Mouse (Mus musculus) midbrain, embryonic 16.5 days (tissue): ENCODE data around the gene Ndufa11. TPM values are rescaled to one million over a fixed set of nuclear protein-coding genes. Genes with fewer than 3 reads are reported as not detected.
A peak's percentile ranks its signal among the peaks of the same experiment; 100 is the strongest.

Experiments used
- ATAC-seq: fragments of 200-750 bp; cut with Nextera tagmentation; 2 replicates; pipeline ENCODE4 v1.8.0; 2017; ENCODE audit warnings: moderate TSS enrichment
- H3K27ac ChIP-seq: fragments of 300-500 bp; sonication (generic); 2 replicates; pipeline ENCODE4 v1.5.1; 2014; ENCODE audit warnings: mild to moderate bottlenecking, low read length, mixed read lengths
- H3K27me3 ChIP-seq: fragments of 300-500 bp; sonication (generic); 2 replicates; pipeline ENCODE4 v1.6.1; 2014; ENCODE audit warnings: low read depth, low read length, mixed read lengths; ENCODE audit not compliant: control insufficient read depth, insufficient read depth
- H3K36me3 ChIP-seq: fragments of 300-500 bp; sonication (generic); 2 replicates; pipeline ENCODE4 v1.6.1; 2014; ENCODE audit warnings: mild to moderate bottlenecking, low read length, moderate library complexity, mixed read lengths; ENCODE audit not compliant: control insufficient read depth, insufficient read depth
- H3K4me1 ChIP-seq: fragments of 300-500 bp; sonication (generic); 2 replicates; pipeline ENCODE4 v1.6.1; 2014; ENCODE audit warnings: mild to moderate bottlenecking, low read length, mixed read lengths; ENCODE audit not compliant: control insufficient read depth, insufficient read depth
- H3K4me2 ChIP-seq: fragments of 300-500 bp; sonication (generic); 2 replicates; pipeline ENCODE4 v1.6.1; 2014; ENCODE audit warnings: mild to moderate bottlenecking, low read length, mixed read lengths
- H3K4me3 ChIP-seq: fragments of 300-500 bp; sonication (generic); 2 replicates; pipeline ENCODE4 v1.5.1; 2014; ENCODE audit warnings: low read depth, mild to moderate bottlenecking, low read length, moderate library complexity, mixed read lengths
- H3K9ac ChIP-seq: fragments of 300-500 bp; sonication (generic); 2 replicates; pipeline ENCODE4 v1.6.1; 2014; ENCODE audit warnings: low read depth, low read length, mixed read lengths
- H3K9me3 ChIP-seq: fragments of 300-500 bp; sonication (generic); replicated peaks from 2 replicates; pipeline ENCODE4 v1.6.1; 2014; ENCODE audit warnings: mild to moderate bottlenecking, low read length, mixed read lengths; ENCODE audit not compliant: control insufficient read depth, poor library complexity, severe bottlenecking
- WGBS: fragments of 180-500 bp; shearing (Covaris S2); extraction: QIAGEN DNeasy Blood & Tissue Kit; methylation state at CpG from one replicate; pipeline ENCODE4 v1.1.7; 2014; 5-methylcytosine and 5-hydroxymethylcytosine counted together
- polyA plus RNA-seq: library from polyadenylated mRNA; unstranded; fragments of >200 nt; fragmentation: Nextera tagmentation; extraction: Ambion mirVana; gene quantifications from 2 replicates; pipeline ENCODE4 v1.2.1, GENCODE M21; 2015

The Ndufa11 gene
- polyA plus RNA-seq, 1 experiment from 2014 or later: 497 TPM

DNA sequence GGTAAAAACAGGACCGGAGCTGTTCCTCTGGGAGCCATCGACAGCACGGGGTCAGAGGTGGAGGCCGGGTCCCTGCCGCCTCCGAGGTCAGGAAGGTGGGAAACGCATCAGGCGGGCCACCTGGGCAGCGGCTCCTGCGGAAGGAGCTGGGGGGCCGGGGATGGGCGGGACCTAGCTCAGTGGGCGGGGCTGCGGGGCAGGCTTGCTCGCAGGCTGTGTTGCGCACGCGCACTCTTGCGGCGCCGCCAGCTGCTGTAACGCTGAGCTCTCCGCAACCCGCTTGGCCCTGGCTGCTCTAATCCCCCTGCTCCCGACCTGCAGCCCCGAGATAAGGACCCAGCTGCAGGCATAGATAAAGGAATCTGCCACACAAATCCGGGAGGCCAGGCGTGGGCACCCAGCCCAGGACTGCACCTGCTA, 44.4 kb downstream of the Ndufa11 start:
- peak overlapping the region; percentile 96 for H3K27ac ChIP-seq
- peak overlapping the region; percentile 71 for H3K9ac ChIP-seq
- H3K4me3 ChIP-seq: peak overlapping the region; percentile 47
- H3K4me2 ChIP-seq: peak overlapping the region; percentile 71
- peaks cover 16% of the 10 kb centered on the region for H3K27me3 ChIP-seq
- under 1% methylated on average over 25 of the region's 28 CpGs for WGBS
- peak; percentile 34 for ATAC-seq
- no peaks in the 10 kb centered on the region for H3K9me3 ChIP-seq
- H3K4me1 ChIP-seq: peaks cover 31% of the 10 kb centered on the region
- H3K36me3 ChIP-seq: no peaks in the 10 kb centered on the region

DNA sequence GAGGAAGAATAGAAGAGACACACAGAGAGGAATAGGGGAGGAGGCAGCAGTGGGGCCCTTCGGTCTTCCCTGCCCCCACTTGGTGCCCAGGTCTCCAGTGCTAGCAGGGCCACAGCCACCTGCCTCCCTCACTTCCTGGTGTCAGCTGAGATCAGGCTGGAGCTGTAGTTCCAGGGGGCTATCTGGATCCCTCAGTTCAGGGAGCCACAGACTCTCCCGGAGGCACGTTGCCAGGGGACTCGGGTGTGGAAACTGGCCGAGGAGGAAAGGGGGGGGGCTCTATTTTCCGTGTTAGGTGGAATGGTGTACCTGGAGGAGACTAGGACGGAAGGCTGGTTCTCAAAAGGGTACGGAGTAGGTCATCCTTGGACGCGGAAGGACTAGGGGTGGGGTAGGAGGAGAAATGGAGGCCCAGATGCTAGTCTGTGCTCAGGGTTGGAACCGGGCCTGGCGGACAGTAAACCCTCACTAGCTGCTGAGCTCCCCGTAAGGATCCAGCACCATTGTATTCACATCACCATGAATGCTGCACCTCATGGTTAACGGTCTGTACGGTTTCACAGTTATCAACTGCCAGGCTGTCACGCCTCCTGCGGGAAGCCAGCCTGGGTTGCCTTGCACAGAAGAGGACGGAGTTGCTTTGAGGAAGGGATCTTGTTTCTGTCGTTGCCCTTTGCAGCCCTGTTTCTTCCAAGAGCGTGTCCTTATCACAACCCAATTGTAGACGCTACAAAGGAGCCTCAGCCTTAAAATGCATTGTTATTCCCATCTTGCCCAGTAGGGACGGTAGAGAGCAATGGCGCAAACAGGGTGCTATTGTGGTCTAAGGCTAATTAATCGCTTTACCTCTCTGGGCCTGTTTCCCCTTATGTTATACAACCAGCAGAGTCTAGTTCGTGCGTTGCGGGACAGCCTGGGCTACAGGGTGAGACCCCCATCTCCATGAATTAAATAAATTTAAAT, 45.5 kb downstream of the Ndufa11 start:
- no peak overlapping the region for H3K4me3 ChIP-seq
- peak overlapping the region; percentile 71; the same call in 1 of the 2 replicates for H3K9ac ChIP-seq
- H3K9me3 ChIP-seq: no peaks in the 10 kb centered on the region
- 45% methylated on average over 27 of the region's 27 CpGs for WGBS
- peaks cover 22% of the 10 kb centered on the region for H3K4me1 ChIP-seq
- H3K4me2 ChIP-seq: peak overlapping the region; percentile 71
- peak overlapping the region; percentile 96 for H3K27ac ChIP-seq
- no peak for ATAC-seq
- H3K27me3 ChIP-seq: peaks cover 6% of the 10 kb centered on the region
- H3K36me3 ChIP-seq: peaks cover 2% of the 10 kb centered on the region; the same call in 1 of the 2 replicates

DNA sequence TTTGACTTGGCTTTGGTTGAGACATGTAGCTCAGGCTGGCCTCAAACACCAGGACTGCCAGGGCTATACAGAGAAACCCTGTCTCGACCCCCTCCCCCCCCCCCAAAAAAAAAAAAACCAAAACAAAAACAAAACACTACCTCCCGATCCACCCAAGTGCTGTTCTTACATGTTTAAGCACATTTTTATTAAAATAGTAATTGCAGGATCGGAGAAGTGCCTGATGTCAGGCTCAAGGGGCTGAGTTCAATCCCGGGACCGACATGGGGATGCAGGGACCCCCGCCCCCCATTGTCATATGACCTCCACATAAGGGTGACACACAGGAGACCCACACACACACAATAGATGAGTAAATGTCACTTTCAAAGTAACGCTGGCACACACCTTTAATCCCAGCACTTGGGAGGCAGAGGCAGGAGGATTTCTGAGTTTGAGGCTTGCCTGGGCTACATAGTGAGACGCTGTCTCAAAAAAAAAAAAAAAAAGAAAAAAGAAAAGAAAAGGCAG, 46.2 kb downstream of the Ndufa11 start:
- peak overlapping the region; percentile 58 for H3K4me2 ChIP-seq
- H3K27me3 ChIP-seq: no peaks in the 10 kb centered on the region
- H3K36me3 ChIP-seq: peaks cover 7% of the 10 kb centered on the region; the same call in 1 of the 2 replicates
- peaks cover 21% of the 10 kb centered on the region for H3K4me1 ChIP-seq
- no peak overlapping the region for H3K9ac ChIP-seq
- peak overlapping the region; percentile 94; the same call in 1 of the 2 replicates for H3K27ac ChIP-seq
- 77% methylated on average over 8 of the region's 8 CpGs for WGBS
- no peak for ATAC-seq
- H3K4me3 ChIP-seq: peak overlapping the region; percentile 68
- no peaks in the 10 kb centered on the region for H3K9me3 ChIP-seq

DNA sequence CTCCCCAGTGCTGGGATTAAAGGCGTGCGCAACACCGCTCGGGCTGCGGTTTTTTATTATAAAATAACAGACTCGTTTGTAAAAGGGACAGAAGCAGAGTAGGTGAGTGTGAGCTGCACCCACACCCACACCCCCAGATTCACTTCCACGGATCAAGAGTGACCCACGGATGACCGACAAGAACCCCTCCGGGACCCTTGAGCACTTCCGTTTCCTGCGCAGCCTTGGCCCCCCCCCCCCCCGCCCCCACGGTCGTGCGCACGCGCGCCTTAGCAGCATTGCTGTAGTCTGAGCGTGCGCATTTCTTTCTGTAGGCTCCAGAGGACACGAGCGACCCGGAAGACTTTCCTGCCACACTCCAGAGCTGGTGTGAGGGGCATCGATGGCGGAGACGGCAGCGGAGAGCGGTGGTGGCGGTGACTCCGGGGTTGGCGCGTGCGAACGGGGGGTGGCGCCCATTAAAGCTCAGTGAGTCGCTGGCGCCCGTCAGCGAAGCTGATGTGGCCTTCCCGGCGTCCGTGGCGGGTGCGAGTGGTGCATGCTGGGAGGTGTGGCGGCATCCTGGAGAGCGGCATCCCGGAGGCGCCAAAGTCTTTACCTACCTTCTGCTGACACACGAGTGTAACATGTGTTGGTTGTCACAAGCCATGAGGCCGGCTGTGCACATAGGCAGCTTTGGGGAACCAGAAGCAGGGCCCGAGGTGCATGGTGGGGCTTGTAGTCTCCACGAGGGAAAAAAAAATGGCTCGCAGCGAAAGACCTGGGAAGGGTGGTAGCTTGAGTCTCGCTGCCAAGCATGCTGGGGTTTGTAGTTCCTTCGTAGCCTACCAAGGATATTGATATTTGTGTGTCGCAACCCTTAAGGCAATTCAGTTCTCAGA, 47.1 kb downstream of the Ndufa11 start, which contains the start of gene Dus3l:
Gene Dus3l (plus strand): TSS at position 284 of the 881 bp plus-strand sequence.
- H3K4me1 ChIP-seq: peaks cover 21% of the 10 kb centered on the region
- 1% methylated on average over 58 of the region's 58 CpGs for WGBS

DNA sequence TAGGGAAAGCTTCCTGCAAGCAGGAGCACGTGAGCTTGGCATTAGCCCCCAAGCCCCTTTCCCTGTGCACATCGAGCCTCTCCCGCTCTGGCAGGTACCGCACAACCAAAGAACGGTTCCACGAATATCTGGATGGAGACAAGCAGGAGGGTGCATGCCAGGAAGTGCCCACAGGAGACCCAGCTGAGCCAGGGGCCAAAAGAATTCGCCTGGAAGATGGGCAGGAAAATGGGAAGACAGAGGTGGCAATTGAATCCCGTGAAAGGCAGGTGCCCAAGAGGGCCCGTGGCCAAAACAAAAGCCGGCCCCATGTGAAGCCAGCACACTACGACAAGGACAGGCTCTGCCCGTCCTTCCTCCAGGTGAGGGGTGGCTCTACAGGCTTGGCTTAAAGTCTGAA, 47.9 kb downstream of the Ndufa11 start:
- peak overlapping the region; percentile 68 for H3K4me3 ChIP-seq
- WGBS: 54% methylated on average over 12 of the region's 12 CpGs
- H3K36me3 ChIP-seq: peaks cover 9% of the 10 kb centered on the region; the same call in 1 of the 2 replicates
- H3K9ac ChIP-seq: peak overlapping the region; percentile 68
- H3K27me3 ChIP-seq: no peaks in the 10 kb centered on the region
- ATAC-seq: peak; percentile 13
- peaks cover 21% of the 10 kb centered on the region for H3K4me1 ChIP-seq
- H3K9me3 ChIP-seq: no peaks in the 10 kb centered on the region
- peak overlapping the region; percentile 80 for H3K4me2 ChIP-seq
- H3K27ac ChIP-seq: peak overlapping the region; percentile 94

More for the DNA sequence above, 47.1 kb downstream of the Ndufa11 start, which contains the start of gene Dus3l:
- Histone ChIP-seq H3K36me3 (peaks cover 9% of the 10 kb centered on the region; the same call in 1 of the 2 replicates), H3K4me3 (peak within 1 kb of the TSS; percentile 68), H3K9me3 (no peaks in the 10 kb centered on the region), H3K27me3 (no peaks in the 10 kb centered on the region), H3K9ac (peak within 1 kb of the TSS; percentile 76), H3K27ac (peak within 1 kb of the TSS; percentile 94), H3K4me2 (peak within 1 kb of the TSS; percentile 80)
- peak; percentile 86 for ATAC-seq

DNA sequence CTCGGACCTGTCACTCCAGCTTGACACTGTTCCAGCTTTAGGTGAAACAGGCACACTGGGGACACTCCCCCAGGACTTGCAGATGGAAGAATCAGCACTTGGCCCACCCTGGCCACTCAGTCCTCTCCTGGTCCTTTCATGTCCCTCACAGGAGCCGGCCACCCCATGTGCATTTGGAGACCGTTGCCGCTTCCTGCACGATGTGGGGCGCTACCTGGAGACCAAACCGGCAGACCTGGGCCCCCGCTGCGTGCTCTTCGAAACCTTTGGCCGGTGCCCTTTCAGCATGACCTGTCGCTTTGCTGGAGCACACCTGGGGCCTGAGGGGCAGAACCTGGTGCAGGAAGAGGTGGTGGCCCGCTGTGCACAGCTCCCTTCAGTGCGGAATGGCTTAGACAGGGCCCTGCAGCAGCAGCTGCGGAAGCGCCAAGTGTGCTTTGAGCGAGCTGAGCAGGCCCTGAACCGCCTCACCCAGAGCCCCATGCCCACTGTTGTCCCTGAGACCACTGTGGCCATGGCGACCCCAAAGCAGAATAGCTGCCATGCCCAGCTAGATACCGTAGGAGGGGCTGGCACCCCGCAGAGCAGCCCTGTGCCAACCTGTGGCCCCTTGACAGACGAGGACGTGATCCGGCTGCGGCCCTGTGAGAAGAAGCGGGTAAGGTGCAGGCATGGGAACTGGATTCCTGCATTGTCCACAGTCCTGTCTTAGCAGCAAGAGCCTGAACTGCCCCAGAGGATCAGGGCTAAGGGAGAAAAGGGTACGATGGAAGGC, 49.3 kb downstream of the Ndufa11 start:
- H3K9ac ChIP-seq: no peak overlapping the region
- H3K27me3 ChIP-seq: no peaks in the 10 kb centered on the region
- 96% methylated on average over 27 of the region's 27 CpGs for whole genome bisulfite sequencing
- H3K4me3 ChIP-seq: no peak overlapping the region
- no peaks in the 10 kb centered on the region for H3K9me3 ChIP-seq
- no peak overlapping the region for H3K27ac ChIP-seq
- ATAC-seq: no peak
- peaks cover 16% of the 10 kb centered on the region for H3K36me3 ChIP-seq
- no peak overlapping the region for H3K4me2 ChIP-seq
- peaks cover 21% of the 10 kb centered on the region for H3K4me1 ChIP-seq

DNA sequence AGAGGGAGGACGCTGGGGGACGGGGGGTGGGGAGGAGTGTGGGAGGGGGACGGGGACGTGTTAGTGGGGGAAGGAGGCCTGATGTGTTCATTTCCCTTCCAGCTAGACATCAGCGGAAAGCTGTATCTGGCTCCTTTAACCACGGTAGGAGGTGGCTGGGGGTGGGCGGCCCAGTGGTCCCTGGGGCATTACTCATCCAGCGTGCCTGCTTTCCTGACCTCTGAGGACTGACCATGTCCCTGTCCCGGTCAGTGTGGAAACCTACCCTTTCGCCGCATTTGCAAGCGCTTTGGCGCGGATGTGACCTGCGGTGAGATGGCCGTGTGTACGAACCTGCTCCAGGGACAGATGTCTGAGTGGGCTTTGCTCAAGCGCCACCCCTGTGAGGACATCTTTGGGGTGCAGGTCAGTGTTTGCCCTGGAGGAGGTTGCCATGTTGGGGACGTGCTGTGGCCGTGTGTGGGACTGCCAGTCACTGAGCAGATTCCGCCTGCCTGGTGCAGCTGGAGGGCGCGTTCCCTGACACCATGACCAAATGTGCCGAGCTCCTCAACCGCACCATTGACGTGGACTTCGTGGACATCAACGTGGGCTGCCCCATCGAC, 50.1 kb downstream of the Ndufa11 start:
- Histone ChIP-seq H3K9ac (no peak overlapping the region), H3K4me3 (no peak overlapping the region), H3K36me3 (peaks cover 16% of the 10 kb centered on the region), H3K27me3 (no peaks in the 10 kb centered on the region), H3K4me2 (no peak overlapping the region), H3K9me3 (no peaks in the 10 kb centered on the region), H3K27ac (no peak overlapping the region), H3K4me1 (peaks cover 17% of the 10 kb centered on the region)
- no peak for ATAC-seq
- 93% methylated on average over 29 of the region's 29 CpGs for WGBS

DNA sequence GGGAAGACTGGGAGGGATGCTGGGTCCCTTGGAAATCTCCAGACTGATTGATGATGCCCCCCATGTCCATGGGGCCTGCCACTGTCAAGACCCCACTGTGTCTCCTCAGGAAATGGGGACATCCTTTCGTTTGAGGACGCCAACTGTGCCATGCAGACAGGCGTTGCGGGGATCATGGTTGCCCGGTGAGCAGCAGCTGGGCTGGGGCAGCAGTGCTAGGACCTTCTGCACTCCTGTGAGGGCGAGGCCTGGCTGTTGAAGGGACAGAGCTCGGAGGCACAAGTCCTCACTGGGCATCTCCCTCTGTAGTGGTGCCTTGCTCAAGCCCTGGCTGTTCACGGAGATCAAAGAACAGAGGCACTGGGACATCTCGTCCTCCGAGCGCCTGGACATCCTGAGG, 51.4 kb downstream of the Ndufa11 start:
- Histone ChIP-seq H3K9me3 (no peaks in the 10 kb centered on the region), H3K27me3 (no peaks in the 10 kb centered on the region), H3K4me2 (no peak overlapping the region), H3K4me1 (peaks cover 9% of the 10 kb centered on the region), H3K4me3 (no peak overlapping the region), H3K9ac (no peak overlapping the region), H3K36me3 (peaks cover 16% of the 10 kb centered on the region), H3K27ac (no peak overlapping the region)
- ATAC-seq: no peak
- WGBS: 90% methylated on average over 11 of the region's 11 CpGs
